Mouse (Mus musculus) olfactory bulb, adult 2 months (tissue): ENCODE measurements around the gene Zdhhc19.

ENCODE experiments used
- CTCF ChIP-seq: fragments of 200-500 bp; IDR thresholded peaks from 2 replicates; pipeline ENCODE4 v1.5.1; 2012; ENCODE audit warnings: low read depth, mild to moderate bottlenecking, low read length, moderate library complexity; ENCODE audit not compliant: insufficient read depth
- POLR2A ChIP-seq: fragments of 200-500 bp; IDR thresholded peaks from 2 replicates; pipeline ENCODE4 v1.6.1; 2012; ENCODE audit warnings: mild to moderate bottlenecking, low read depth, low read length, moderate library complexity; ENCODE audit not compliant: insufficient read depth

GRCm38 (mm10) chr16:32563056-32563793, 67.2 kb downstream of the Zdhhc19 start:
- TF ChIP-seq CTCF (no peak), POLR2A (no peak)
